12 mouse cellular contexts compared by ENCODE assay signal in the genomic region with DNA sequence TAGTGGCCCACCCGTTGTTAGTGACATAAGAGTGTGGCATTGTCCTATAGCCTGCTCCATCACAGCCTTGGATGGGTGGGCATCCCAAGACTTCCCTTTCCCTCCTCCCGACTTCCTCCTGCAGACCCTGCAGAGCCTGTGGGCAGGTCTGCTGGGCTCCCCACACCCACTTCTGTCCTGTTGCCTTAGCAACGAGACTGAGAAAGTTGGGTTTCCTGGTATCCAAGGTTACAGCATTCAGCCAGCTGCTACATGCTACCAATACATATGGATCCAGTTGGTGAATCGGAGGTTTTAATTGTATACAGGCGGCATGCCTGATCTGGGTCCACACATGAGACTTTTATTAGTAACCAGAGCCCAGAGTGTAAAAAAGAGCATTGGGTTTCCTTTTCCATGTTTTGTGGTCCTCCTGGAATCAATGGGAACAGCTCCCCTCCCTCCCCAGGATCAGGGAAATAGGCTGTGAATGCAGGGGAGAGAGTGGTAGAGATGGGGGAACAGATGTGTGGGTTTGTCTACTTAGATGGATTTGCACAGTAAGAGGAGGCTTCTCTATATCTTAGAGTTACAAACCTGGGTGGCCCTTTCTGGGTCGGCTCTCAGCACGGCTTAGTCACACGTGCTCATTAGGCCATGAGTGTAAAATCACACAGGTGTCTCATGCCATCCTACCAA. TPM values are rescaled to one million over a fixed set of nuclear protein-coding genes. Genes with fewer than 3 reads are reported as not detected.
A peak's percentile ranks its signal among the peaks of the same experiment; 100 is the strongest.
DNase-seq lines count a peak whose midpoint lies in the region; ATAC-seq lines count a peak whose summit lies in the region.
"Had no signal": no experiment of that assay in that cellular context is flagged by ENCODE, and none has a peak within 500 bp of the region (broad histone marks: within the 10 kb centered on the region; RNA-seq: fewer than 3 reads in every experiment).

No protein-coding gene starts in this region.

- H3K9ac ChIP-seq in kidney, embryonic 16.5 days (replicated peaks; ENCODE audit: low read length): no peak overlapping the region
- H3K9ac ChIP-seq in kidney, embryonic 14.5 days (ENCODE audit: low read depth, low read length): no peak overlapping the region
- no peak overlapping the region for H3K9ac ChIP-seq in hindbrain, embryonic 11.5 days (ENCODE audit: low read depth, low read length)
- no peak overlapping the region for H3K9ac ChIP-seq in limb, embryonic 12.5 days (replicated peaks)
- H3K9ac ChIP-seq: heart, embryonic 13.5 days had no signal

- no peaks in the 10 kb centered on the region for H3K36me3 ChIP-seq in kidney, embryonic 16.5 days (ENCODE audit: insufficient read depth, low read length)
- H3K36me3 ChIP-seq in kidney, embryonic 14.5 days (ENCODE audit: control insufficient read depth, insufficient read depth, low read length): no peaks in the 10 kb centered on the region
- no peaks in the 10 kb centered on the region for H3K36me3 ChIP-seq in hindbrain, embryonic 11.5 days (ENCODE audit: control insufficient read depth, insufficient read depth, low read length)
- no peaks in the 10 kb centered on the region for H3K36me3 ChIP-seq in limb, embryonic 12.5 days
- H3K36me3 ChIP-seq: heart, embryonic 13.5 days had no signal

- DNase-seq in hindbrain, embryonic 11.5 days (ENCODE audit: low spot score): peak; percentile 72
- DNase-seq in right cerebral cortex, postnatal 14 days: peak; percentile 37
- no peak for DNase-seq in lung, postnatal 4 days
- no peak for DNase-seq in urinary bladder, postnatal 25 days (ENCODE audit: low spot score)
- DNase-seq: adrenal gland, postnatal 36 days; B cell, adult 2 months; lung, adult 18-20 months had no signal

- H3K27ac ChIP-seq in kidney, embryonic 16.5 days (ENCODE audit: low read length): no peak overlapping the region
- no peak overlapping the region for H3K27ac ChIP-seq in kidney, embryonic 14.5 days (ENCODE audit: low read depth, low read length)
- no peak overlapping the region for H3K27ac ChIP-seq in hindbrain, embryonic 11.5 days (ENCODE audit: low read depth, low read length)
- peak overlapping the region; percentile 82 for H3K27ac ChIP-seq in limb, embryonic 12.5 days
- H3K27ac ChIP-seq: heart, embryonic 13.5 days had no signal

- 53% methylated on average over 8 of the region's 8 CpGs for WGBS in kidney, embryonic 16.5 days
- WGBS in kidney, embryonic 14.5 days: 52% methylated on average over 8 of the region's 8 CpGs
- 56% methylated on average over 8 of the region's 8 CpGs for WGBS in hindbrain, embryonic 11.5 days
- 11% methylated on average over 8 of the region's 8 CpGs for WGBS in limb, embryonic 12.5 days

- ATAC-seq in kidney, embryonic 16.5 days (ENCODE audit: low FRiP score, low TSS enrichment): peak; percentile 49; the same call in 1 of the 2 replicates
- no peak for ATAC-seq in kidney, embryonic 14.5 days (ENCODE audit: low FRiP score, low TSS enrichment)
- ATAC-seq in hindbrain, embryonic 11.5 days (ENCODE audit: low FRiP score): peak; percentile 91
- ATAC-seq in limb, embryonic 12.5 days (ENCODE audit: insufficient number of reproducible peaks, insufficient read depth, low FRiP score, low TSS enrichment, low read depth): peak; percentile 93
- ATAC-seq in megakaryocyte-erythroid progenitor cell, adult 5-6 weeks (replicated peaks; ENCODE audit: low FRiP score, low TSS enrichment, poor library complexity, severe bottlenecking): no peak

- H3K9me3 ChIP-seq in kidney, embryonic 16.5 days (ENCODE audit: low read length): peaks cover 8% of the 10 kb centered on the region; the same call in 1 of the 2 replicates
- no peaks in the 10 kb centered on the region; the same call in 1 of the 2 replicates for H3K9me3 ChIP-seq in kidney, embryonic 14.5 days (ENCODE audit: control insufficient read depth, low read length)
- no peaks in the 10 kb centered on the region for H3K9me3 ChIP-seq in hindbrain, embryonic 11.5 days (ENCODE audit: control insufficient read depth, low read length)
- 0 out of 2 replicates have a peak, but pooled peaks cover 7% of the 10 kb centered on the region for H3K9me3 ChIP-seq in limb, embryonic 12.5 days

- H3K27me3 ChIP-seq in kidney, embryonic 16.5 days (ENCODE audit: insufficient read depth, low read length): no peaks in the 10 kb centered on the region
- no peaks in the 10 kb centered on the region for H3K27me3 ChIP-seq in kidney, embryonic 14.5 days (ENCODE audit: control insufficient read depth, insufficient read depth, low read length)
- H3K27me3 ChIP-seq in hindbrain, embryonic 11.5 days (ENCODE audit: control insufficient read depth, insufficient read depth, low read length): no peaks in the 10 kb centered on the region
- H3K27me3 ChIP-seq in limb, embryonic 12.5 days: no peaks in the 10 kb centered on the region
- H3K27me3 ChIP-seq: heart, embryonic 13.5 days had no signal

- H3K4me2 ChIP-seq in kidney, embryonic 16.5 days (replicated peaks; ENCODE audit: low read depth, low read length): no peak overlapping the region
- no peak overlapping the region for H3K4me2 ChIP-seq in kidney, embryonic 14.5 days (replicated peaks; ENCODE audit: low read depth, low read length)
- no peak overlapping the region for H3K4me2 ChIP-seq in hindbrain, embryonic 11.5 days (replicated peaks; ENCODE audit: low read depth, low read length)
- peak overlapping the region; percentile 40 for H3K4me2 ChIP-seq in limb, embryonic 12.5 days
- H3K4me2 ChIP-seq: heart, embryonic 13.5 days had no signal

- H3K4me3 ChIP-seq in kidney, embryonic 16.5 days (ENCODE audit: low read length): no peak overlapping the region
- H3K4me3 ChIP-seq in kidney, embryonic 14.5 days (ENCODE audit: low read length): no peak overlapping the region
- H3K4me3 ChIP-seq in hindbrain, embryonic 11.5 days (ENCODE audit: low read depth, low read length): no peak overlapping the region
- H3K4me3 ChIP-seq in limb, embryonic 12.5 days (replicated peaks): no peak overlapping the region
- H3K4me3 ChIP-seq: heart, embryonic 13.5 days had no signal

- H3K4me1 ChIP-seq in kidney, embryonic 16.5 days (ENCODE audit: insufficient read depth, low read length): peaks cover 2% of the 10 kb centered on the region; the same call in 1 of the 2 replicates
- no peaks in the 10 kb centered on the region for H3K4me1 ChIP-seq in kidney, embryonic 14.5 days (ENCODE audit: control insufficient read depth, insufficient read depth, low read length)
- H3K4me1 ChIP-seq in hindbrain, embryonic 11.5 days (replicated peaks; ENCODE audit: control insufficient read depth, insufficient read depth, low read length): peaks cover 4% of the 10 kb centered on the region; the same call in 1 of the 2 replicates
- H3K4me1 ChIP-seq in limb, embryonic 12.5 days (replicated peaks): peaks cover 20% of the 10 kb centered on the region
- H3K4me1 ChIP-seq: heart, embryonic 13.5 days had no signal

RNA-seq across cellular contexts. Expression of a gene that starts 45.7 kb away (rescaled TPM):
- 403 and 418 TPM in 2 replicates for polyA plus RNA-seq in kidney, embryonic 16.5 days (2015; fragmentation: Nextera tagmentation; extraction: Ambion mirVana)
- polyA plus RNA-seq in kidney, embryonic 14.5 days (2014; fragmentation: Nextera tagmentation; extraction: Ambion mirVana): 344 and 424 TPM in 2 replicates
- polyA plus RNA-seq in hindbrain, embryonic 11.5 days (2014; fragmentation: Nextera tagmentation; extraction: Ambion mirVana): 360 and 376 TPM in 2 replicates
- 444 and 475 TPM in 2 replicates for polyA plus RNA-seq in limb, embryonic 12.5 days (2016; fragmentation: Nextera tagmentation; extraction: Ambion mirVana)
- total RNA-seq in megakaryocyte-erythroid progenitor cell, adult 5-6 weeks (2014; fragmentation: Nextera tagmentation): 69.0 and 85.3 TPM in 2 replicates
- total RNA-seq in megakaryocyte-erythroid progenitor cell, adult 5-6 weeks (2017): 38.9 and 93.2 TPM in 2 replicates

Comparison
In these comparisons a context has a peak if more than half of its experiments do, and no peak if none do; other contexts are left out.
1. ATAC-seq: peak in kidney, embryonic 16.5 days (single experiment), hindbrain, embryonic 11.5 days (single experiment) and limb, embryonic 12.5 days (single experiment); none in kidney, embryonic 14.5 days (single experiment) and megakaryocyte-erythroid progenitor cell, adult 5-6 weeks (single experiment).
2. DNase-seq: peak in hindbrain, embryonic 11.5 days (single experiment) and right cerebral cortex, postnatal 14 days (single experiment); none in lung, postnatal 4 days (0 of 2) and urinary bladder, postnatal 25 days (single experiment).